Mouse (Mus musculus) midbrain, postnatal 0 days (tissue): ENCODE measurements around the gene Hdac4. TPM values are rescaled to one million over a fixed set of nuclear protein-coding genes. Genes with fewer than 3 reads are reported as not detected.

Experiments used
- ATAC-seq: fragments of 200-750 bp; cut with Nextera tagmentation; 2 replicates; pipeline ENCODE4 v1.8.0; 2017; ENCODE audit warnings: moderate number of reproducible peaks, mild to moderate bottlenecking, moderate TSS enrichment, moderate library complexity; ENCODE audit not compliant: low FRiP score
- DNase-seq: peaks from one replicate; pipeline ENCODE4 v3.0.0-alpha.2; 2015; ENCODE audit warnings: low spot score
- H3K27ac ChIP-seq: fragments of 300-500 bp; sonication (generic); 2 replicates; pipeline ENCODE4 v1.5.1; 2014; ENCODE audit warnings: low read depth, mild to moderate bottlenecking, low read length, mixed read lengths
- H3K27me3 ChIP-seq: fragments of 300-500 bp; sonication (generic); 2 replicates; pipeline ENCODE4 v1.6.1; 2014; ENCODE audit warnings: low read length, control low read depth, mixed read lengths; ENCODE audit not compliant: insufficient read depth
- H3K36me3 ChIP-seq: fragments of 300-500 bp; sonication (generic); 2 replicates; pipeline ENCODE4 v1.6.1; 2014; ENCODE audit warnings: low read length, control low read depth, mixed read lengths; ENCODE audit not compliant: insufficient read depth
- H3K4me1 ChIP-seq: fragments of 300-500 bp; sonication (generic); 2 replicates; pipeline ENCODE4 v1.6.1; 2014; ENCODE audit warnings: mild to moderate bottlenecking, control low read depth, antibody characterized with exemption, low read length, mixed read lengths; ENCODE audit not compliant: insufficient read depth
- H3K4me2 ChIP-seq: fragments of 300-500 bp; sonication (generic); 2 replicates; pipeline ENCODE4 v1.6.1; 2014; ENCODE audit warnings: low read depth, mild to moderate bottlenecking, low read length, mixed read lengths; ENCODE audit not compliant: poor library complexity, severe bottlenecking
- H3K4me3 ChIP-seq: fragments of 300-500 bp; sonication (generic); 2 replicates; pipeline ENCODE4 v1.5.1; 2014; ENCODE audit warnings: low read depth, mild to moderate bottlenecking, low read length, moderate library complexity
- H3K9ac ChIP-seq: fragments of 300-500 bp; sonication (generic); replicated peaks from 2 replicates; pipeline ENCODE4 v1.6.1; 2014; ENCODE audit warnings: mild to moderate bottlenecking, low read length, moderate library complexity, mixed read lengths; ENCODE audit not compliant: poor library complexity, severe bottlenecking
- H3K9me3 ChIP-seq: fragments of 300-500 bp; sonication (generic); 2 replicates; pipeline ENCODE4 v1.6.1; 2016; ENCODE audit warnings: low read length, control low read depth
- CTCF ChIP-seq: IDR thresholded peaks from 2 replicates; pipeline ENCODE4 v1.5.1; 2016; ENCODE audit warnings: antibody characterized with exemption, mild to moderate bottlenecking
- WGBS: fragments of 180-500 bp; shearing (Covaris S2); extraction: QIAGEN DNeasy Blood & Tissue Kit; methylation state at CpG from one replicate; pipeline ENCODE4 v1.1.7; 2014; 5-methylcytosine and 5-hydroxymethylcytosine counted together
- polyA plus RNA-seq: library from polyadenylated mRNA; unstranded; fragments of >200 nt; fragmentation: Nextera tagmentation; extraction: Ambion mirVana; gene quantifications from 2 replicates; pipeline ENCODE4 v1.2.1, GENCODE M21; 2015
- total RNA-seq: library from RNA; depleted of rRNA; stranded (reverse); fragments of >200 nt; gene quantifications from 2 replicates; pipeline ENCODE4 v1.2.3, GENCODE M21; 2014

The Hdac4 gene
- total and polyA plus RNA-seq, 2 experiments from 2014 or later: 18.1 to 51.8 TPM

DNA sequence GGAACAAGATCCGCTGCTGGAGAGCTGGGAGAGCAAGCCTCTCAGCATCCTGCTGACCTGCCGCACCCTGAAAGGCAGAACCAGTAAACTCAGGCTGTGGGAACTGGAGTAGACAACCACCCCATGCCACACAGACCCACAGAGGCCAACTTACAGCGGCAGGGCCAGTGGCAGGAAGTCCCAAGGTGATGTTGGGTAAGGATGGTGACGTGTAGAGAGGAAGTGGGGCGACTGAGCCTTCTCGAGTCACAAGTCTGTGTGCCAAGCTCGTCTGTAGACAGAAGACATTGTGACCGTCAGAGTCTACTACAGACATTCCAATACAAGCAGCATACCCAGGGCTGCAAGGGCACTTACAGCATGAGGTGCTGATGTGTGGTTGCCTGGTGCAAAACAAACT, 211.0 kb downstream of the Hdac4 start:
- Histone ChIP-seq H3K9ac (no peak overlapping the region), H3K4me2 (no peak overlapping the region), H3K9me3 (no peaks in the 10 kb centered on the region), H3K4me3 (no peak overlapping the region), H3K27me3 (no peaks in the 10 kb centered on the region), H3K36me3 (peaks cover 62% of the 10 kb centered on the region), H3K27ac (no peak overlapping the region), H3K4me1 (no peaks in the 10 kb centered on the region)
- no peak for TF ChIP-seq CTCF
- ATAC-seq: no peak
- WGBS: 91% methylated on average over 8 of the region's 8 CpGs
- no peak for DNase-seq

DNA sequence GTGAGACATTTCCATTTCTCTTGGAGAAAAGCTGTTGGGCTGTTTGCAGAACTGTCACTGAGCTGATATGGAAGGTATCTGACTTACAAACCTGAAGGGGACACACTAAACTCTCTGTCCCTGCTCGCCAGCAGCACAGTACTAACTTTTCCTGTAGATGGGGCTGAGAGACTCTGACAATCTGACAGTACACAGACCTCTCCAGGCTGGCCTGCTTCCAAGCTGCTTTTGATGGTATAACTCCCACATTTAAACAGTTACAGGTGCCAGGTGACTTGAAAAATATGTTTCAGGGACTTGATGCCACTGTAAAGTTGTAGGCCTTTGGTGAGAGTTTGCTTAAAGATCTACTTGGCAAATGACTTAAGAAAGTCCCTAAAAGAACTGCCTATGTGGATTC, 214.1 kb downstream of the Hdac4 start:
- Histone ChIP-seq H3K27ac (no peak overlapping the region), H3K9me3 (no peaks in the 10 kb centered on the region), H3K4me3 (no peak overlapping the region), H3K27me3 (no peaks in the 10 kb centered on the region), H3K4me1 (no peaks in the 10 kb centered on the region), H3K4me2 (no peak overlapping the region), H3K36me3 (peaks cover 44% of the 10 kb centered on the region), H3K9ac (no peak overlapping the region)
- no peak for ATAC-seq
- WGBS: 84% methylated on average over 1 of the region's 1 CpGs
- DNase-seq: peak; percentile 40
- TF ChIP-seq CTCF: peak; percentile 45

DNA sequence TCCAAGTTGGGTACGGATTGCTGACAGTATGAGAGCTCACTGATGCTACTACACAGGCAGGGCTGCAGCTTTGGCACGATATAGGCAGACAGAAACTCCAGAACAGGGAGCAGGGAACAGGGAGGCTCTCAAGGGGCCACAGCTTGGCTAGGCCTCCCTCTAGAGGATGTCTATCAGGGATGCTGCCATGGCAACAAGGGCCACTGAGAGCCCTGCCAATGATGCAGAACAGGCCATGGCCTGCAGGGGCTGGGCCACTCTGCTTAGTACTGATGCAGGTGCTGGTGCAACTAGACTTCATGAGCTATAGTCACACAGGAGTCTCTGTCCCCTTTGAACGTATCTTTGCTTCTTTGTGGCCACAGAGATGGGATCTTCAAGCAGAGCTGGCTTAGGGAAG, 217.1 kb downstream of the Hdac4 start:
- ATAC-seq: 0 out of 2 replicates have a peak, but pooled peaks have one; percentile 62
- no peak overlapping the region for H3K4me3 ChIP-seq
- H3K27ac ChIP-seq: no peak overlapping the region

DNA sequence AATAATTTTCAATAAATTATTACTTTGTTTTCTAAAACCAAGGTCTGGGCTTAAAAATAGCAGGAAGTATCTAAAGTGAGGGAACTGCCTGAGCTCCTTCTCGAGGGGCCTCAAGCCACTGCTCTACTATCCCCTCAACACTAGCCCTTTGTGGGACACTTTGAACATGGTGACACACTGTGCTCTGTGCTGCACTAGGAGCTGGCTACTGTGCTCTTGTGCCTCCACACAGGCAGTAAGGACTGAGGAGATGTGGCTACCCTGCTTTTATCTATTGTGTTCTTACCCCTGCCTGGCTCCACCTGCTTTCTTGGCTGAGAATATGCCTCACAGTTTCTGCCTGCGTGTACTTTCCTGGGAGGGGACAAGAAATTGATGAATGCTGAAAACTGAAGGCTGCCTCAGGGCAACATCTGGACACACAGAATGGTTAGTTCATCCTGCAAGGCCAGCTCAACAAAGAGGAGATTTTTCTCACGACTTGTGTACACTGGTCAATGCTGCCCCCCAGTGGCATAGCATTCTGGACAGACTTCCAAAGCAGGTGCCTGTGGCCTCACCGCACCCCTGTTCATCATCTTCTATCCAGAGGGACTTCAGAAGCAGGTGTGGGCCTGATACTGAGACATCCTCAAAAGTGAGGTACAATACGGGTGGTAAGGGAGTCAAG, 226.7 kb downstream of the Hdac4 start:
- Histone ChIP-seq H3K36me3 (peaks cover 58% of the 10 kb centered on the region), H3K9ac (no peak overlapping the region), H3K4me2 (no peak overlapping the region), H3K4me1 (no peaks in the 10 kb centered on the region), H3K27ac (no peak overlapping the region), H3K27me3 (no peaks in the 10 kb centered on the region), H3K4me3 (no peak overlapping the region), H3K9me3 (no peaks in the 10 kb centered on the region)
- WGBS: 58% methylated on average over 5 of the region's 5 CpGs
- peak; percentile 83 for TF ChIP-seq CTCF
- ATAC-seq: peak; percentile 55; the same call in 1 of the 2 replicates
- peak; percentile 75 for DNase-seq

More for the DNA sequence above, 217.1 kb downstream of the Hdac4 start:
- H3K36me3 ChIP-seq: peaks cover 38% of the 10 kb centered on the region
- peak; percentile 46 for TF ChIP-seq CTCF
- DNase-seq: peak; percentile 72
- H3K9ac ChIP-seq: 0 out of 2 replicates have a peak overlapping the region, but pooled peaks have one; percentile 29
- no peaks in the 10 kb centered on the region for H3K9me3 ChIP-seq
- no peaks in the 10 kb centered on the region for H3K27me3 ChIP-seq
- no peak overlapping the region for H3K4me2 ChIP-seq
- H3K4me1 ChIP-seq: no peaks in the 10 kb centered on the region
- 54% methylated on average over 3 of the region's 3 CpGs for WGBS

DNA sequence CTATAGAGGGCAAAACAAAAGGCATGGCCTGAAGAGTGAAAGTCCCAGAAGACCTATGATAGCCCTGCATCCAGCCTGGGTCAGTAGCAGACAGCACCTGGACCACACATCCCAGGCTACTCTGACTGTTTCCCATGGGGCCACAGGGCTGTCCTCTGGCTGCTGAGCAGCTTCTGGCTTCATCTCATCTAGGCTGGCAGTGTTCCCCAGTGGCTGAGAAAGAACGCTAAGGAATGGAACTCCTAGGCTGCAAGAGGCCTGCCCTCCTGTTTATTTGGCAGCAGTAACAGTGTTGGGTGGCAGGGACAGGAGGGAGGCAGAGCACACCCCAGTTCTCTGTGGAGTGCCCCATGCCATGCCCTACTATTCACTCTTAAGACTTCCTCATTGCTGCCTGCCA, 228.5 kb downstream of the Hdac4 start:
- H3K36me3 ChIP-seq: peaks cover 50% of the 10 kb centered on the region
- no peaks in the 10 kb centered on the region for H3K27me3 ChIP-seq
- H3K4me3 ChIP-seq: no peak overlapping the region
- H3K9me3 ChIP-seq: no peaks in the 10 kb centered on the region
- TF ChIP-seq CTCF: no peak
- DNase-seq (peak; percentile 33), ATAC-seq (peak; percentile 28; the same call in 1 of the 2 replicates)
- H3K27ac ChIP-seq: no peak overlapping the region
- no peak overlapping the region for H3K4me2 ChIP-seq
- 92% methylated on average over 1 of the region's 1 CpGs for WGBS
- H3K9ac ChIP-seq: no peak overlapping the region
- no peaks in the 10 kb centered on the region for H3K4me1 ChIP-seq

DNA sequence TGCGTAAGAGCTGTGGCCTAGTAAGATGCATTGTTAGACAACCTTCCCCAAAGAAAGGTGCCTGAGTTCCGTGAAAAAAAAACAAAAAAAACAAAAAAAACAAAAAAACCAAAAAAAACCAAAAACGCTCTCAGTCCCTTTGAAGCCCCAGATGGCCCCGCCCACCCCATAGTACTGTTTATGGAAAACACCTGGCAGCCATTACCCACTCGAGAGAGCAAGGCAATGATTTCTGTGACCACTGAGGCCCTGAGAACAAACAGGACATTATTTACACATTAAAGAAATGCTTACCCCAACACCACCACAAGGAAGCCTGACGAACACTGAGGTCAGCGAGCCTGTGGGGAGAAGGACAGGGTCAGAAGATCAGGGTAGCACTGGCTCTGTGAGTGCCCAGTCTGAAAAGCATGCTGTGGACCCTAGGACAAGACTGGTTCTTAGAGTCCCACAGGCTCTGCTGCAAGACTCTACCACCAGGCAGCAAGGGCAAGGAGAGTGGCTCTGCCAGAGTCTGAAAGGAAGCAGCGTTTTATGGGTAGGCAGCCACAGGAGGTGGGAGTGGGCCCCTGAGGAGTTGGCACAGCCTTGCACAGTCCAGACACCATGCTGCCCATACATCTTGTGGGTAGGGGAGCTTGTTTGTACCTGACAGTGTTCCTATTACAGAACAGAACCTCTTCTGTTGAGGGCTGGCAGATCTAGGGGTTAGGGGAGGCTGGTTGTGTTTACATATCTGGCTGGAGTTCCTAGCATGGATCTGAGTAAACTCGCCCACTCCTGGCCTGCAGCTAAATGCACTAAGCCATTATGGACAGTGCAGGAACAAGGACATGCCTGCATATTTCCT, 230.8 kb downstream of the Hdac4 start:
- Histone ChIP-seq H3K27ac (no peak overlapping the region), H3K4me2 (no peak overlapping the region), H3K27me3 (no peaks in the 10 kb centered on the region), H3K9ac (no peak overlapping the region), H3K9me3 (no peaks in the 10 kb centered on the region), H3K4me1 (no peaks in the 10 kb centered on the region), H3K4me3 (no peak overlapping the region), H3K36me3 (peaks cover 47% of the 10 kb centered on the region)
- DNase-seq: no peak
- ATAC-seq: no peak
- 85% methylated on average over 9 of the region's 9 CpGs for WGBS
- no peak for TF ChIP-seq CTCF
